Mouse (Mus musculus): Measurements from ENCODE around the gene Trim45.

Trim45 gene

DNA sequence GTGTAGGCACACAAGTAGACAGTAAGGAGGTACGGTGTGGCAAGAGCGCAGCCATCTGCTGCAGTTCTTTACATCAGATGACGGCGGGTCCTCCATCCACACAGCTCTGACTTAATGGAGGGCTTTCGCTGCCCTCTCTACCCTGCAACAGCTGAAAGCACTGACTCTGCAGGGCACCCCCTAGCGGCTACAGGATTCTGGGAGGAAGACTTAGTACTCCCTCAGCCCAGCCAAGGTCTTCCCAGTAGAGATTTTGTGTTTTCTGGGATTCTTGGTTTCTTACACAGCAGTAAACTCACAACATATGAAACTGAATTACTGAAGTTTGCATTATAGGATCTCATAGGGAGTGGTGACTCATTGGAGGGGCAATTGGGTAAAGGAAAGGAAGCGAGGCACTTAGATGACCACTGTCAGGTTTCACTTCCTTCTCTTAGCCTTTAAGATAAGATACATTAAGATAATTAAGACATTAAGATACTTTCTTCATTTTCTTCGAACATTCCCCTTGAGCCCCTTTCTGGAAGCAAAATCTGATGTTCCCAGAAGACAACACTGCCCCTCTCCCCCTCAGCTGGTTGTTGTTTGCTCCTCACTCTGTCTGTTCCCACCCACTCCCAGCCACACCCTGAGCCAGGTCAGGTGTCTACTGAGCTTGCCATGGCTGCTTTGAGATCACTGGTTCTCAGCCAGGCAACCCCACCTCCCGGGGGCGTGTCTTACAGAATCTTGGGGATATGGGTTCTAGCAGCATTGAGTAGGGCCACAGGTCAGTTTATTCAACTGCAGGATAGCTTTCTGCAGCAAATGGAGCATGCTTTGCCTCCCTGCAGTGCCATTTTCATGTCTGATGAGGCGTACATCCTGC is 10.3 kb downstream of the Trim45 start:
- no peak for DNase-seq

- DNase-seq: no peak
Observed at GRCm38 (mm10) chr3:100935521-100935920, 13.5 kb downstream of the Trim45 start.

- DNase-seq: no peak
Observed at GRCm38 (mm10) chr3:100936201-100936600, 14.2 kb downstream of the Trim45 start.

DNA sequence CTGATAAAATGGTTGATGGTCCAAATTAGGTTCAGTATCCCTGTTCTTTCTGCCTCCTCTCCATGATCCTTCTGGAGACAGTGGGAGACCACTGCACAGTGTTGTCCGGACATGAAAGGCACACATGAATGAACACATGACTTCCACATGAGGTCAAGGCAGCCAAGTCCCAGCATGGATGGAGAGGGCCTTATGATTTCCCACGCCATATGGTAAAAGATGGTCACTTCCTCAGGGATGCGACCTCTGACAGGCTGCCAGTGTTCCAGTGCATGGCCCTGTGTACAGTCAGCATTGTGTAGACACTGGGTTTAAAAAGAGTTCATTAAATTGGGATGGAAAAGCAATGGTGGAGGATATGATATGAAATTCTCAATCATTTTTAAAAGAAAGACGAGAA is 16.2 kb downstream of the Trim45 start:
- DNase-seq: no peak

DNA sequence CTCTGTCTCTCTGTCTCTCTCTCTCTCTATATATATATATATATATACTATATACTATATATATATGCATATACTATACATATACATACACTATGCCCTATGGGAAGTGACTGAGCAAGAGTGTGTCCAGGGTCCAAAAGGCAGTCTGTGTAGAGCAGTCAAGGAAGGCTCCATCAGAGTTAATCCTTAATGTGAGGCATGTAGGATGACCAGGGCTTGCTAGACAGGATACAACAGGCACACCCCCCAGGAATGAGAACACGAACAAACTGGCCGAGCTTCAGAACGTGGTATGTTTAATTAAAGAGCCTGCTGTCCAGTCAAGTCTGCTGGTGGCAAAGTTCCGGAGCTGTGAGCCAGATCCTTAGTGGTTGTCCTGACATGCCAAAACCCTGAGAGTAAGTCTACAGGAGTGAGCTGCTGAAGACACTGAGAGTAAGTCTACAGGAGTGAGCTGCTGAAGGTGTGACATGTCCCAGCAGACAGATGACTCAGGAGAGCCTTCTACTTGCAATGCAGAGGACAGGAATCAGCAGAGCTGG is 18.6 kb downstream of the Trim45 start:
- DNase-seq: no peak

DNA sequence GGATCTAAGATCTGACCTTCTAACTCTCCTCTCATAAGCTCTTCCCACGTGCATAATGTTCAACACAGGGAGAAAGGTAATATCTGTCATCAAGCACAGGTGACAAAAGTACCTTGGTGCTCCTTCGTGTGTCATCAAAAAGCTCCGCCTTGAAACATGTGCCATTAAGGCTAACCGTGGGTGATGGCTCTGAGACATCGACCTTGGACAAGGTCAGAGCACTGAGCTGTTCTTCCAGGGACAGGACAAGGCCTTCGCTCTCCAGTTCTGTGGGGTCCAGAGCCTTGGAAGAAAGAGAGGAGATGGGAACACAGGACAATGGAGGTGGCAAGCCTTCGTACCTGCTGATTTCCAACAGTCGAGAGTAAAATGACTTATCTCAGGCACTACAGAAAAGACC is 25.3 kb downstream of the Trim45 start:
- no peak for DNase-seq

- DNase-seq: no peak
Observed at GRCm38 (mm10) chr3:100951531-100951930, 29.5 kb downstream of the Trim45 start.

DNA sequence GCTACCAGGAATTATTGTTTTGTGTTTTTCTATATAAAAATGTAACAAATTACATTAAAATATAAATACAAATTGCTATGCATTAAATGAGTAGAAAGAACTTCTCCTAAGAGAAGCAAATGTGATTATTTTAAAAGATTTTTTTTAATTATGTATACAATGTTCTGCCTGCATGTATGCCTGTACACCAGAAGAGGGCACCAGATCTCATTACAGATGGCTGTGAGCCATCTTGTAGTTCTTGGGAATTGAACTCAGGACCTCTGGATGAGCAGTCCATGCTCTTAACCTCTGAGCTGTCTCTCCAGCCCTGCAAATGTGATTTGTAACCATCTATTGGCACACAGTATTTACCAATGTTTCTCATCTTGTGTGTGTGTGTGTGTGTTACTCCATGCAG is 32.6 kb downstream of the Trim45 start:
- DNase-seq: no peak

GRCm38 (mm10) chr3:100961007-100961406 is 39.0 kb downstream of the Trim45 start:
- no peak for DNase-seq

DNA sequence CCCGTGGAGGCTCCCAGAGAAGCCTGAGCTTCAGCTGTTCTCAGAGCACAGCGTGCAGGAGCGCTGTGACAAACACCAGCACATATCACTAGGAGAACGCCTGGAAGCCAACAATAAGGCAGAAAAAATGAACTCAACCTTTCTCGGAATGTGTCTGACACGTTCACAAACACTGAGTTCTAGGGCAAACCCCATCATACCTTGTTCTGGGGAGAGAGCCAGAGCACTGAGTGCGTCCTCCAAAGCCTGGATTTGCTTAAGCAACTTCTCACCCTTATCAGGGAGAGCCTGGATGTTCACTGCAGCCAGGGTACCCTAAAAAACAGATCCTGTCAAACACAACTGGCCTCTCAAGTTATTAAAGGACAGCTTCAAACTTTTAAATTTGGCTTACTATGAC is 39.5 kb downstream of the Trim45 start:
- DNase-seq: no peak

DNA sequence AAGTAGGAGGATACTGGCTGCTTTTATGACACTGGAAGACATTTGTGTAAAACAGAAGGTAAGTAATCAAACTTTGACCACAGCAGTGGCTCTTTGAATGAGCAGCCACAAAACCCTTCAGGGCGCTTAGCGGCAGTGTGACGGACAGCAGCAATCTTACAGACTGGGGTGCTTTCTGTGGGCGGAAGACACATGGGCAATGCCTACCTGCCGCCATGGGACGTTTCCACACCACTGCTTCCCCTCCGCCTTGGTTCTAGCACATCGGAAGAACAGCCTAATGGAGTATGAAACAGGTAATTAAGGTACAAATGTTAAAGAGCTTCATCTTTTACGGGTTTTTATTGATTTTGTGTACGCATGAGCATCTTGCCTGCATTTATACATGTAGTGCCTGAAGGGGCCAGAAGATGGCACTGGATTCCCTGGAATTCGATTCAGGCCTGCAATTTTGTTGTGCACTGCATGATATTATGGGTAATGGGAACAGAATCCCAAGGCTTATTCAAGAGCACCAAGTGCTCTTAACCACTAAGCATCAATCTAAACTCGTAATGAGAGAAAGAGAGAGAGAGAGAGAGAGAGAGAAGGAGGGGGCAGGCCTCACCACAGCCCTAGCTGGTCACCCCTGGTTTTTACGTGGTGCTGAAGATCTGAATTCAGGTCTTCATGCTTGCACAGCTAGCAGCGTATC is 42.0 kb downstream of the Trim45 start:
- DNase-seq: peak; percentile 24 to 51

- DNase-seq: peak; percentile 87 to 91
Observed at GRCm38 (mm10) chr3:100969176-100969917, 47.3 kb downstream of the Trim45 start, which contains the start of gene Ttf2. TSS of gene Ttf2 (minus strand) at chr3:100969663.

DNA sequence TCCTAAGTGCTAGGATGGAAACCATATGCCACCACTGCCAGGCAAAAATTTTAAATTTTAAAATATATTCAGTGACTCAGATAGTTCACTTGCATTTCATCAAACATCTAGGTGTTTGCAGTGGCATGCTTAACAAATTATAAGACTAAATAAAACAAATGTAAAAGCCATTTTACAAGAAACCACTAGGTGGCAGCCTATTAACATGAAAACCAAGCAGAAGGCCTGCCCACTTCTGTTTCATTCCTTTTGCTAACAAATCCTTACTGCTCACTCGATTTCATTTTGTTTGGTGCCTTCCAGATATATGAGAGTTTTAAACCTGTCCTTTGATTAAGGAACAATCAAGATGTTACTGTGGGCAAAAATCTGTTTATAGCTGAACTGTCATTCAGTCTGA is 51.9 kb downstream of the Trim45 start:
- peak in 1 of 2 experiments; percentile 16 for DNase-seq

- DNase-seq: no peak
Observed at GRCm38 (mm10) chr3:100979290-100979689, 57.3 kb downstream of the Trim45 start.

All from cerebellum, postnatal 36 days (tissue).